20 mouse cellular contexts compared by ENCODE assay signal in genomic region chr19:21894792-21895191, GRCm38 (mm10).
DNase-seq lines count a peak whose midpoint lies in the region; TF ChIP-seq lines count a peak whose summit lies in the region.
"Had no signal": no experiment of that assay in that cellular context is flagged by ENCODE, and none has a peak within 500 bp of the region (broad histone marks: within the 10 kb centered on the region; RNA-seq: fewer than 3 reads in every experiment).

No protein-coding gene starts in this region.

- in situ Hi-C loops in ES-E14 (cut with MboI; ENCODE audit: low sequenced_read_pairs in 2 of 2, unreplicated experiment in 2 of 2): no loop called here

- H3K36me3 ChIP-seq in ES-Bruce4 (ENCODE audit: control insufficient read depth, insufficient read depth, low read length, poor library complexity, severe bottlenecking) (no peaks in the 10 kb centered on the region), ES-E14 (ENCODE audit: control insufficient read depth, insufficient read depth, low read length, poor library complexity, severe bottlenecking) (no peaks in the 10 kb centered on the region)
- H3K36me3 ChIP-seq: embryonic facial prominence, embryonic 10.5 days; embryonic facial prominence, embryonic 12.5 days; forebrain, embryonic 15.5 days had no signal

- TF ChIP-seq EP300 in ES-Bruce4 (IDR thresholded peaks at IDR 0.05; ENCODE audit: insufficient read depth, low read depth, low read length): peak; percentile 80

- peak; percentile 67 for DNase-seq in ES-E14 (ENCODE audit: low read depth, low spot score)
- peak; percentile 92 for DNase-seq in ZHBTc4 (ENCODE audit: low read depth, low spot score)
- DNase-seq in lung, postnatal 25 days (ENCODE audit: low spot score): no peak
- no peak for DNase-seq in right cerebral cortex, postnatal 36 days (ENCODE audit: low spot score in 2 of 2)
- no peak for DNase-seq in left cerebral cortex, postnatal 4 days
- no peak for DNase-seq in left cerebral cortex, postnatal 10 days (ENCODE audit: extremely low spot score in 1 of 2, low spot score in 2 of 2)
- DNase-seq: adrenal gland, adult 8-10 months; adrenal gland, postnatal 14 days; adrenal gland, postnatal 36 days; cerebellum, adult 11-12 months; cerebellum, adult 2 months; cerebellum, adult 9-10 months; cerebellum, postnatal 10 days; cerebellum, postnatal 25 days; forebrain, postnatal 0 days had no signal

- H3K27me3 ChIP-seq in ES-Bruce4 (ENCODE audit: control insufficient read depth, insufficient read depth, low read length, poor library complexity, severe bottlenecking): no peaks in the 10 kb centered on the region
- H3K27me3 ChIP-seq: embryonic facial prominence, embryonic 12.5 days; forebrain, embryonic 13.5 days; forebrain, embryonic 15.5 days had no signal

- no peak overlapping the region for H3K9ac ChIP-seq in ES-Bruce4 (ENCODE audit: low read depth, poor library complexity, severe bottlenecking)
- H3K9ac ChIP-seq in ES-E14 (ENCODE audit: insufficient read depth, low read depth, low read length, poor library complexity, severe bottlenecking): no peak overlapping the region
- H3K9ac ChIP-seq: embryonic facial prominence, embryonic 12.5 days; forebrain, embryonic 13.5 days; forebrain, embryonic 15.5 days; forebrain, postnatal 0 days had no signal

- H3K4me1 ChIP-seq in ES-Bruce4 (ENCODE audit: control insufficient read depth, insufficient read depth, low read length): peaks cover 2% of the 10 kb centered on the region
- H3K4me1 ChIP-seq in ES-E14 (ENCODE audit: control insufficient read depth in 2 of 2, insufficient read depth in 2 of 2, low read length in 2 of 2, poor library complexity in 1 of 2): peaks cover 7 to 12% of the 10 kb centered on the region in 2 experiments
- H3K4me1 ChIP-seq: embryonic facial prominence, embryonic 10.5 days; embryonic facial prominence, embryonic 12.5 days; forebrain, embryonic 13.5 days; forebrain, embryonic 15.5 days had no signal

- H3K9me3 ChIP-seq in ES-Bruce4 (replicated peaks; ENCODE audit: control insufficient read depth, insufficient read depth, low read length, poor library complexity, severe bottlenecking): no peaks in the 10 kb centered on the region
- no peaks in the 10 kb centered on the region for H3K9me3 ChIP-seq in ES-E14 (ENCODE audit: control insufficient read depth, insufficient read depth, low read depth, low read length)
- H3K9me3 ChIP-seq: embryonic facial prominence, embryonic 10.5 days; embryonic facial prominence, embryonic 12.5 days; forebrain, embryonic 13.5 days; forebrain, embryonic 15.5 days had no signal

- intact Hi-C loops in left cerebral cortex, postnatal 4 days (cut with DNase I): no loop called here
- intact Hi-C loops in left cerebral cortex, postnatal 10 days (cut with DNase I): no loop called here

- no peak for TF ChIP-seq POLR2A in ES-Bruce4 (IDR thresholded peaks at IDR 0.05; ENCODE audit: insufficient read depth, low read length)

- no peak overlapping the region for H3K27ac ChIP-seq in ES-Bruce4 (ENCODE audit: insufficient read depth, low read length)
- no peak overlapping the region; the same call in 1 of the 2 replicates for H3K27ac ChIP-seq in ES-E14 (ENCODE audit: insufficient read depth, low read depth, low read length, poor library complexity, severe bottlenecking)
- H3K27ac ChIP-seq: embryonic facial prominence, embryonic 10.5 days; embryonic facial prominence, embryonic 12.5 days; forebrain, embryonic 13.5 days; forebrain, embryonic 15.5 days had no signal

- no peak for TF ChIP-seq CTCF in ES-Bruce4 (IDR thresholded peaks at IDR 0.05; ENCODE audit: low read depth, low read length)

- H3K4me3 ChIP-seq in ES-Bruce4 (ENCODE audit: low read depth, low read length) (no peak overlapping the region), ES-E14 (ENCODE audit: insufficient read depth in 1 of 2, low read depth in 1 of 2, low read length in 2 of 2, poor library complexity in 1 of 2, severe bottlenecking in 1 of 2) (no peak overlapping the region)
- H3K4me3 ChIP-seq: embryonic facial prominence, embryonic 10.5 days; embryonic facial prominence, embryonic 12.5 days; forebrain, embryonic 13.5 days; forebrain, embryonic 15.5 days had no signal

TF ChIP-seq in ES-E14, 5 proteins besides CTCF, POLR2A, EP300 and RAD21:
- peak; percentile 81 for TF ChIP-seq CHD2 (IDR thresholded peaks at IDR 0.05; ENCODE audit: low read depth, low read length)
- TF ChIP-seq ZNF384 (IDR thresholded peaks at IDR 0.05; ENCODE audit: low read depth, low read length): no peak

Comparison
In these comparisons a context has a peak if more than half of its experiments do, and no peak if none do; other contexts are left out.
1. DNase-seq: peak in ES-E14 (single experiment) and ZHBTc4 (single experiment); none in lung, postnatal 25 days (single experiment), right cerebral cortex, postnatal 36 days (0 of 2), left cerebral cortex, postnatal 4 days (single experiment) and left cerebral cortex, postnatal 10 days (0 of 2).